Mouse (Mus musculus) ovary, postnatal 36 days (tissue): Measurements from ENCODE around the gene Hils1.

Experiments
- DNase-seq: peaks from one replicate; pipeline ENCODE4 v3.0.0; 2022; ENCODE audit warnings: low spot score, mixed read lengths

Hils1 gene

GRCm38 (mm10) chr11:94988780-94989561 is 21.6 kb downstream of the Hils1 start:
- DNase-seq, result no peak

- peak; percentile 69 for DNase-seq
These were observed 22.2 kb downstream of the Hils1 start for GRCm38 (mm10) chr11:94989562-94990017.

- DNase-seq, result no peak
These were observed 22.8 kb downstream of the Hils1 start for GRCm38 (mm10) chr11:94990102-94990748.

- DNase-seq, result peak; percentile 94
These were observed 23.6 kb downstream of the Hils1 start, which contains the start of gene Ppp1r9b for GRCm38 (mm10) chr11:94990749-94991577. Gene Ppp1r9b (plus strand): TSS chr11:94991035.

- peak; percentile 56 for DNase-seq
These were observed 24.5 kb downstream of the Hils1 start for GRCm38 (mm10) chr11:94991641-94992479.

- DNase-seq, result no peak
These were observed 25.0 kb downstream of the Hils1 start for GRCm38 (mm10) chr11:94992480-94992753.

GRCm38 (mm10) chr11:94992754-94993606 is 25.6 kb downstream of the Hils1 start:
- peak; percentile 60 for DNase-seq

GRCm38 (mm10) chr11:94994208-94994814 is 26.9 kb downstream of the Hils1 start:
- DNase-seq, result no peak

GRCm38 (mm10) chr11:94994947-94995772 is 27.8 kb downstream of the Hils1 start:
- DNase-seq, result no peak

GRCm38 (mm10) chr11:94996101-94996500 is 28.7 kb downstream of the Hils1 start:
- DNase-seq, result no peak

GRCm38 (mm10) chr11:94996984-94997383 is 29.6 kb downstream of the Hils1 start:
- no peak for DNase-seq

GRCm38 (mm10) chr11:94997596-94997995 is 30.2 kb downstream of the Hils1 start:
- no peak for DNase-seq

- no peak for DNase-seq
These were observed 30.7 kb downstream of the Hils1 start for GRCm38 (mm10) chr11:94998041-94998531.

GRCm38 (mm10) chr11:95000128-95000527 is 32.7 kb downstream of the Hils1 start:
- no peak for DNase-seq

GRCm38 (mm10) chr11:95000548-95000947 is 33.2 kb downstream of the Hils1 start:
- no peak for DNase-seq

GRCm38 (mm10) chr11:95001058-95001457 is 33.7 kb downstream of the Hils1 start:
- DNase-seq, result peak; percentile 54

GRCm38 (mm10) chr11:95001584-95002347 is 34.4 kb downstream of the Hils1 start:
- DNase-seq, result peak; percentile 3

GRCm38 (mm10) chr11:95002705-95003104 is 35.3 kb downstream of the Hils1 start:
- DNase-seq, result no peak
